Mouse (Mus musculus): ENCODE data around the gene Tekt4. TPM values are rescaled to one million over a fixed set of nuclear protein-coding genes. Genes with fewer than 3 reads are reported as not detected.

The Tekt4 gene
- total and polyA plus RNA-seq, 2 experiments from 2014 or later = 0.23 TPM; not detected in 1

DNA sequence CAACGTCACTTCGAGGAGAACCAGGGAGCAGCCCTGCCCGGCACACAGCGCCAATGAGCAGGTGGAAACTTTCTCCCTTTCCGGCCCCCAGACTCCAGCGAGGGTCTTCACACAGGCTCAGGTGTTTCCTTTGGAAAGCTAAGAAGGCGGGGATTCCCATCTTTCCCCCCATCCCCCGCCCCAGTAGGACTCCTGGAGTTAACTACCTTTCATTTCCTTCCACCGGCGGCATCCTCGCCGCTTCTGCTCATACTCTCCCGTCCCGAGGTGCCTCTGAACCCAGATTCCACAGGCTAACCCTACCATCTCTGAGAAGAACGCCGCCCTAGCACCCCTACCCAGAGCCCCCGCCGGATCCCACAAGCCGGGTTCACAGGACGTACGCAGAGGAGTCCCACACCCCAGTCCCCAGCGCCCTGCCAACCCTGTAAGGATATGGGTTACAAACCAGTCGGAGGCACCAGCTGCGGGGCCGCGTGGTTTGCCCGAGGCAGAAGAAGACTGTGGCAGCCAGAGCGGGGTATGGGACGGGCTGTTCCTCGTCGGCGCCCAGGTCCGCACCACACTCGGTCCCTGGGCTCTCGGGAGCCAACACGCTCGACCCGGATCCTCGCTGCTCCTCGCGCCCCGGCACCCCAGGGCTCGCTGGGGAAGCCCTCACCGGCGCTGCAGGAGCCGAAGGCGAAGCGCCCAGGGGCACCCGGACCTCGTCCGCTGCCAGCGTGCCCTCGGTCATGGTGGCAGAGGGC lies 21.8 kb upstream of the Tekt4 start:
- 1% methylated on average over 52 of the region's 53 CpGs for WGBS
- ATAC-seq (ENCODE audit: insufficient read depth, low read depth) = no peak; the same call in 1 of the 2 replicates

DNA sequence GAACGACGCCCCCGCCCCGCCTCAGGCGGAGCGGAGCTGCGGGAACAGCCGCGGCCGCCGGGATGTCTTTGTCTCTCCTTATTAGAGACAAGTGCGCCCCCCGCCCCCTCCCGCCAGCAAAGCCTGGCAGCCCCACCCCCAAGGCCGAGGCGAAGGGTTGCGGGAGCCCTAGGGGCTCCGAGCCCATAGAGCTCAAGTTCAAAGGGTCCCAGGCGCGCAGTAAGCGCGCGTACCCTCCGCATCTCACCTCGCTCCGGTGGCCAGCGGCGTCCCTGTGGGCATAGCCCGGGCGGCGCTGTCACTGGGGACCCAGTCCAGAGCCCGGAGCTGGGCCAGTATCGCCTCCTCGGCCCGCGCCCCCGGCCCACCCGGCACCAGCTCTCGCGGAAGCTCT lies 21.2 kb upstream of the Tekt4 start:
- H3K4me2 ChIP-seq (ENCODE audit: low read depth, low read length) = peak overlapping the region; percentile 90
- no peak for DNase-seq (ENCODE audit: low spot score)
- H3K9me3 ChIP-seq (replicated peaks; ENCODE audit: control insufficient read depth, low read length) = no peaks in the 10 kb centered on the region
- H3K36me3 ChIP-seq (replicated peaks; ENCODE audit: control insufficient read depth, insufficient read depth, low read length) = no peaks in the 10 kb centered on the region
- peak; percentile 10; the same call in 1 of the 2 replicates for ATAC-seq (ENCODE audit: insufficient read depth, low read depth)
- WGBS = under 1% methylated on average over 40 of the region's 40 CpGs
- TF ChIP-seq EP300 (IDR thresholded peaks at IDR 0.05; ENCODE audit: low read depth) (no peak), CTCF (IDR thresholded peaks at IDR 0.05; ENCODE audit: low read depth) (no peak)
- H3K27ac ChIP-seq (ENCODE audit: low read depth) = peak overlapping the region; percentile 51
- peaks cover 33% of the 10 kb centered on the region for H3K4me1 ChIP-seq (ENCODE audit: control insufficient read depth, insufficient read depth)
- peak overlapping the region; percentile 72 for H3K9ac ChIP-seq (replicated peaks; ENCODE audit: low read depth, low read length)
- H3K4me3 ChIP-seq (ENCODE audit: low read depth, low read length) = peak overlapping the region; percentile 70
- peaks cover 18% of the 10 kb centered on the region; the same call in 1 of the 2 replicates for H3K27me3 ChIP-seq (ENCODE audit: control insufficient read depth, insufficient read depth, low read length)

More for the DNA sequence above, 21.8 kb upstream of the Tekt4 start:
- TF ChIP-seq EP300 (IDR thresholded peaks at IDR 0.05; ENCODE audit: low read depth) (no peak), CTCF (IDR thresholded peaks at IDR 0.05; ENCODE audit: low read depth) (no peak)
- H3K36me3 ChIP-seq (replicated peaks; ENCODE audit: control insufficient read depth, insufficient read depth, low read length) = no peaks in the 10 kb centered on the region
- no peak for DNase-seq (ENCODE audit: low spot score)
- H3K4me3 ChIP-seq (ENCODE audit: low read depth, low read length) = peak overlapping the region; percentile 70
- peaks cover 37% of the 10 kb centered on the region for H3K4me1 ChIP-seq (ENCODE audit: control insufficient read depth, insufficient read depth)
- H3K4me2 ChIP-seq (ENCODE audit: low read depth, low read length) = peak overlapping the region; percentile 90
- peaks cover 18% of the 10 kb centered on the region; the same call in 1 of the 2 replicates for H3K27me3 ChIP-seq (ENCODE audit: control insufficient read depth, insufficient read depth, low read length)
- no peaks in the 10 kb centered on the region for H3K9me3 ChIP-seq (replicated peaks; ENCODE audit: control insufficient read depth, low read length)
- H3K9ac ChIP-seq (replicated peaks; ENCODE audit: low read depth, low read length) = peak overlapping the region; percentile 72
- peak overlapping the region; percentile 51; the same call in 1 of the 2 replicates for H3K27ac ChIP-seq (ENCODE audit: low read depth)

DNA sequence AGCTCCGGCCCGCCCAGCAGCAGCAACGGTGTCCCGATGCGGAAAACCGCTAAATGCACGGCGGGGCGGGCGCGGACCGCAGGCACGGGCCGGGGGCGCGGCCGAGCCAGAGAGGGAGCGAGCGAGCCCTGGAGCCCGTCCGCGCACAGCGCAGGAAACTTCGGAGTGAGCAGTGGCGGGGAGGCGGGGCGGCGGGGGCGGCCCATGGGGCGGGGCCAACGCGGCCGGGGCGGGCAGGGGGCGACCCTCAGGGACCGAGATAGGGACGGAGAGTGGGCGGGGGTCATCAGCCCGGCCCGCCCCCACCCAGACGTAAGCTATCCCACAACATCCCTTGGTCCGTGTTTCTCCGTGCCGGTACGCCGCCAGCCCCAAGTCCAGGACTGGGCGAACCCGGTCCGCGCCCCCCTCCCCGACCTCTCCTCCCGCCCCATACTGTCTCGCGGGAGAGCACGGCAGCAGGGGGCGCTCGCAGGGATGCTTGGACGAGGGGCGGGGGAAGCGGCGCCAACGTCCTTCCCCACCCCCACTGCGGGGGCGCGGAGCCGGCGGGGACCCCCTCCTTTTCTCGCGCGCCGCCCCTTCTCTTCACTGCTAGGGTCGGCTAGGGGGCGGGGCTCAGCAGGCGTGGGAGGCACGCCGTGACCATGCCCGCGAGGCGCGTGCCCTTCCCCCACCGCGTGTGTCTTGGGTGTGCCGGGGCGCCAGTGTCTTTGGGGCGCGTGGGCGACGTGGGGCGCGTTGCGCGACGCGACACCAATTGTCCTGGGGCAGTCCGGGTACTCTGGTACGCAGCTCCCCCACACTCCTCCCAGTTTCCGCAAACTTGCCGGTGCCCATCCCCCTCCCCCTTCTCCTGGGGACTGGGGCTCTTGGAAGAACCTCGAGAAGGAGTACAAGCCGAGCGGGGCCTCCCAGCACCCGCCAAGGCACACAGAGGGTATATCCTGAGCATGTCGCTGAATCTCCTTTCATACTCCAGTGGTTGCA lies 20.5 kb upstream of the Tekt4 start, which contains the start of gene Cacna1h:
Gene Cacna1h (minus strand): TSS at position 167 of the 990 bp plus-strand sequence.
- peak within 1 kb of the TSS; percentile 70 for H3K4me3 ChIP-seq (ENCODE audit: low read depth, low read length)
- peak; percentile 58 for TF ChIP-seq CTCF (IDR thresholded peaks at IDR 0.05; ENCODE audit: low read depth)
- TF ChIP-seq EP300 (IDR thresholded peaks at IDR 0.05; ENCODE audit: low read depth) = no peak
- H3K27ac ChIP-seq (ENCODE audit: low read depth) = peak within 1 kb of the TSS; percentile 51
- H3K36me3 ChIP-seq (replicated peaks; ENCODE audit: control insufficient read depth, insufficient read depth, low read length) = no peaks in the 10 kb centered on the region
- DNase-seq (ENCODE audit: low spot score) (peak; percentile 55), ATAC-seq (ENCODE audit: insufficient read depth, low read depth) (peak; percentile 78)
- peaks cover 18% of the 10 kb centered on the region; the same call in 1 of the 2 replicates for H3K27me3 ChIP-seq (ENCODE audit: control insufficient read depth, insufficient read depth, low read length)
- WGBS = under 1% methylated on average over 67 of the region's 103 CpGs
- no peaks in the 10 kb centered on the region for H3K9me3 ChIP-seq (replicated peaks; ENCODE audit: control insufficient read depth, low read length)
- H3K9ac ChIP-seq (replicated peaks; ENCODE audit: low read depth, low read length) = peak within 1 kb of the TSS; percentile 72
- H3K4me1 ChIP-seq (ENCODE audit: control insufficient read depth, insufficient read depth) = peaks cover 33% of the 10 kb centered on the region
- H3K4me2 ChIP-seq (ENCODE audit: low read depth, low read length) = peak within 1 kb of the TSS; percentile 90

DNA sequence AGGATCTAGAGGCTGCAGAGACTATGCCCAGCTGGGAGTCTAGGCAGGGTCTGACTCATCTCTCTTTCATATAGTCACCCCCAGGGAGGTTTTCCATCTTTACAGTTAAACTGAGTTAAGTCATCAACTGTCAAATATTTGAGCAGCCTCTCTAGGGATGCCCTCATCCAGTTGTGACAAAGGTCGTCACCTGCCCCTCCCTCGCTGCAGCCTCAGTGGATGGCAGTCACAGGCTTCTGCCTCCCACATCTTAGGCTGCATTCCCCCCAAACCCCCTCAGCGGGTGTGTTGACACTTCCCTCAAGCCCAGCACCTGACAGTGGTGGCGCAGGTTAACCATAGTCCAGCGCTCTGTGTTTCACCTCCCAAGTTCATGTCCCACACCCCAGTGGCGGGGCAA lies 13.0 kb upstream of the Tekt4 start:
- DNase-seq (ENCODE audit: low spot score) (no peak), ATAC-seq (ENCODE audit: insufficient read depth, low read depth) (no peak)
- Histone ChIP-seq H3K4me2 (ENCODE audit: low read depth, low read length) (no peak overlapping the region), H3K27ac (ENCODE audit: low read depth) (no peak overlapping the region), H3K36me3 (replicated peaks; ENCODE audit: control insufficient read depth, insufficient read depth, low read length) (no peaks in the 10 kb centered on the region), H3K4me1 (ENCODE audit: control insufficient read depth, insufficient read depth) (no peaks in the 10 kb centered on the region), H3K27me3 (ENCODE audit: control insufficient read depth, insufficient read depth, low read length) (no peaks in the 10 kb centered on the region), H3K9ac (replicated peaks; ENCODE audit: low read depth, low read length) (no peak overlapping the region), H3K9me3 (replicated peaks; ENCODE audit: control insufficient read depth, low read length) (no peaks in the 10 kb centered on the region), H3K4me3 (ENCODE audit: low read depth, low read length) (no peak overlapping the region)
- WGBS = 79% methylated on average over 6 of the region's 6 CpGs
- TF ChIP-seq CTCF (IDR thresholded peaks at IDR 0.05; ENCODE audit: low read depth) (no peak), EP300 (IDR thresholded peaks at IDR 0.05; ENCODE audit: low read depth) (no peak)

DNA sequence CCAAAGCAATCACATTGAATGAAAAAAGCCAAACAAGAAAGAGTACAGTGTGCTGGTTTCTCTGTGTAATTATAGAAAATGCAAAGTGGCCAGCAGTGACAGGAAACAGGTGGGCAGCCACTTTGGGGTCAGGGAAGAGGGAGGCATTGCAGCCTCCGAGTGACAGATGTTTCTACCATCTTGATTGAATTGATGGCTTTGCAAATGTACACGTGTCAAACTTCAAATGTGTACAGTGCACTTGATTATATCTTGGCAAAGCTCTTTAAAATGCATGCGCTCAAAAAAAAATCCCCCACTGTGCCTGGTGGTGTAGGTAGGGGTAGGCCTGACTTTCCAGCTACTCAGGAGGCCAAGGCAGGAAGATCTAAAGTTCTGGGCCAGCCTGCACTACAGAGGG lies 11.5 kb upstream of the Tekt4 start:
- H3K9me3 ChIP-seq (replicated peaks; ENCODE audit: control insufficient read depth, low read length) = no peaks in the 10 kb centered on the region
- H3K4me2 ChIP-seq (ENCODE audit: low read depth, low read length) = no peak overlapping the region
- no peak overlapping the region for H3K27ac ChIP-seq (ENCODE audit: low read depth)
- H3K4me1 ChIP-seq (ENCODE audit: control insufficient read depth, insufficient read depth) = no peaks in the 10 kb centered on the region
- ATAC-seq (ENCODE audit: insufficient read depth, low read depth) = no peak
- no peak overlapping the region for H3K4me3 ChIP-seq (ENCODE audit: low read depth, low read length)
- no peaks in the 10 kb centered on the region for H3K36me3 ChIP-seq (replicated peaks; ENCODE audit: control insufficient read depth, insufficient read depth, low read length)
- no peak for DNase-seq (ENCODE audit: low spot score)
- TF ChIP-seq EP300 (IDR thresholded peaks at IDR 0.05; ENCODE audit: low read depth) (no peak), CTCF (IDR thresholded peaks at IDR 0.05; ENCODE audit: low read depth) (no peak)
- 69% methylated on average over 3 of the region's 3 CpGs for WGBS
- 0 out of 2 replicates have a peak, but pooled peaks cover 8% of the 10 kb centered on the region for H3K27me3 ChIP-seq (ENCODE audit: control insufficient read depth, insufficient read depth, low read length)
- H3K9ac ChIP-seq (replicated peaks; ENCODE audit: low read depth, low read length) = no peak overlapping the region
